Mouse (Mus musculus): ENCODE data around the gene Cldn7. TPM values are rescaled to one million over a fixed set of nuclear protein-coding genes. Genes with fewer than 3 reads are reported as not detected.

The Cldn7 gene
- polyA plus RNA-seq, 1 experiment from 2014 or later: 17.1 TPM

- Histone ChIP-seq H3K9me3 (replicated peaks; ENCODE audit: control insufficient read depth, low read length) (no peaks in the 10 kb centered on the region), H3K9ac (replicated peaks; ENCODE audit: low read length) (peak overlapping the region; percentile 61), H3K27me3 (ENCODE audit: control insufficient read depth, insufficient read depth, low read length) (peaks cover 43% of the 10 kb centered on the region), H3K4me1 (ENCODE audit: control insufficient read depth, insufficient read depth, low read length) (peaks cover 3% of the 10 kb centered on the region; the same call in 1 of the 2 replicates), H3K4me3 (ENCODE audit: low read depth, low read length) (peak overlapping the region; percentile 34), H3K36me3 (replicated peaks; ENCODE audit: control insufficient read depth, insufficient read depth, low read depth, low read length) (no peaks in the 10 kb centered on the region; the same call in none of the 2 replicates), H3K4me2 (ENCODE audit: low read depth, low read length) (peak overlapping the region; percentile 53), H3K27ac (replicated peaks; ENCODE audit: low read depth, low read length) (0 out of 2 replicates have a peak overlapping the region, but pooled peaks have one; percentile 3)
- ATAC-seq (replicated peaks; ENCODE audit: insufficient number of reproducible peaks, low FRiP score, low TSS enrichment, low read depth) (no peak), DNase-seq (ENCODE audit: low spot score) (no peak)
- 41% methylated on average over 17 of the region's 17 CpGs for WGBS
These were observed 2.4 kb downstream of the Cldn7 start for GRCm38 (mm10) chr11:69966860-69967517.

- peaks cover 35% of the 10 kb centered on the region for H3K27me3 ChIP-seq (ENCODE audit: control insufficient read depth, insufficient read depth, low read length)
- 81% methylated on average over 4 of the region's 4 CpGs for WGBS
- DNase-seq (ENCODE audit: low spot score): no peak
These were observed 4.2 kb downstream of the Cldn7 start for GRCm38 (mm10) chr11:69968793-69969192.

DNA sequence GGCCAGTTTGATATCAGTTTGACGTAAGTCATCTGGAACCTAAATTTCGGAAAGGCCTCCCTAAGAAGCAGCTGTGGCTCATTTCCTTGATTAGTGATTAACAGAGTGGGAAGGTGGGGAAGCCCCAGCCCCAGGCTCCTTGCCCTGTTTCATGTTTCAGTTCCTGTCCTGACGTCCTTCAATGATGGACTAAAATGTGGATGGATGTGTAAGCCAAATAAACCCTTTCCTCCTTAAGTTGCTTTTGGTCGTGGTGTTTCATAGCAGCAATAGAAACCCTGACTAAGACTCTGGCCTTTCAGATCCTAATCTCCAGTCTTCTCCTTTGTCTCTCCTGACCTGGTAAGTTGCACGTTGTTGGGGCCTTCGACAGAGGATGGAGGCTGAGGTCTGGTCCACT is 5.6 kb downstream of the Cldn7 start:
- Histone ChIP-seq H3K36me3 (replicated peaks; ENCODE audit: control insufficient read depth, insufficient read depth, low read depth, low read length) (peaks cover 3% of the 10 kb centered on the region), H3K9me3 (replicated peaks; ENCODE audit: control insufficient read depth, low read length) (no peaks in the 10 kb centered on the region), H3K9ac (replicated peaks; ENCODE audit: low read length) (no peak overlapping the region), H3K27me3 (ENCODE audit: control insufficient read depth, insufficient read depth, low read length) (peaks cover 21% of the 10 kb centered on the region), H3K4me3 (ENCODE audit: low read depth, low read length) (no peak overlapping the region), H3K4me1 (ENCODE audit: control insufficient read depth, insufficient read depth, low read length) (peaks cover 3% of the 10 kb centered on the region; the same call in 1 of the 2 replicates), H3K4me2 (ENCODE audit: low read depth, low read length) (no peak overlapping the region), H3K27ac (replicated peaks; ENCODE audit: low read depth, low read length) (no peak overlapping the region)
- DNase-seq (ENCODE audit: low spot score) (no peak), ATAC-seq (replicated peaks; ENCODE audit: insufficient number of reproducible peaks, low FRiP score, low TSS enrichment, low read depth) (no peak)
- 81% methylated on average over 6 of the region's 6 CpGs for WGBS

More at GRCm38 (mm10) chr11:69968793-69969192, 4.2 kb downstream of the Cldn7 start:
- Histone ChIP-seq H3K9me3 (replicated peaks; ENCODE audit: control insufficient read depth, low read length) (no peaks in the 10 kb centered on the region), H3K27ac (replicated peaks; ENCODE audit: low read depth, low read length) (no peak overlapping the region), H3K4me2 (ENCODE audit: low read depth, low read length) (no peak overlapping the region), H3K4me1 (ENCODE audit: control insufficient read depth, insufficient read depth, low read length) (peaks cover 3% of the 10 kb centered on the region; the same call in 1 of the 2 replicates), H3K9ac (replicated peaks; ENCODE audit: low read length) (no peak overlapping the region), H3K4me3 (ENCODE audit: low read depth, low read length) (no peak overlapping the region), H3K36me3 (replicated peaks; ENCODE audit: control insufficient read depth, insufficient read depth, low read depth, low read length) (no peaks in the 10 kb centered on the region; the same call in none of the 2 replicates)
- ATAC-seq (replicated peaks; ENCODE audit: insufficient number of reproducible peaks, low FRiP score, low TSS enrichment, low read depth): no peak

DNA sequence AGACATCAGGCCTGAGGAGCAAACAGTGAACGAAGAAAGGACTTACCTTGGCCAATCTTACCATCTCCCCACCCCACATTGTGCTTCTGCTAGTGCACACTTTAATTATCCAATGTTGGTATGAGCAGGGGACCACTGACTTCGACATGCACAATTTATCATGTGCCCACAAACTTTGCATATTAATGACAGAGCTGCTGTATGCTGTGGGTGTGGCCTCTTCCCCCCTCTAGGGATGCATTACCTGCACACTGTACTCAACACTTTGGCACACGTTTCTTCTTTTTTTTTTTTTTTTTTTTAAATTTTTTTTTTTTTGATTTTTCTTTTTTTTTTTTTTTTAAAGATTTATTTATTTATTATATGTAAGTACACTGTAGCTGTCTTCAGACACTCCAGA is 6.2 kb downstream of the Cldn7 start:
- H3K27me3 ChIP-seq (ENCODE audit: control insufficient read depth, insufficient read depth, low read length): peaks cover 16% of the 10 kb centered on the region
- H3K4me2 ChIP-seq (ENCODE audit: low read depth, low read length): no peak overlapping the region
- H3K9ac ChIP-seq (replicated peaks; ENCODE audit: low read length): no peak overlapping the region
- DNase-seq (ENCODE audit: low spot score): no peak
- ATAC-seq (replicated peaks; ENCODE audit: insufficient number of reproducible peaks, low FRiP score, low TSS enrichment, low read depth): no peak
- H3K9me3 ChIP-seq (replicated peaks; ENCODE audit: control insufficient read depth, low read length): no peaks in the 10 kb centered on the region
- peaks cover 3% of the 10 kb centered on the region; the same call in 1 of the 2 replicates for H3K4me1 ChIP-seq (ENCODE audit: control insufficient read depth, insufficient read depth, low read length)
- H3K36me3 ChIP-seq (replicated peaks; ENCODE audit: control insufficient read depth, insufficient read depth, low read depth, low read length): peaks cover 3% of the 10 kb centered on the region
- H3K27ac ChIP-seq (replicated peaks; ENCODE audit: low read depth, low read length): no peak overlapping the region
- 81% methylated on average over 3 of the region's 3 CpGs for WGBS
- H3K4me3 ChIP-seq (ENCODE audit: low read depth, low read length): no peak overlapping the region

DNA sequence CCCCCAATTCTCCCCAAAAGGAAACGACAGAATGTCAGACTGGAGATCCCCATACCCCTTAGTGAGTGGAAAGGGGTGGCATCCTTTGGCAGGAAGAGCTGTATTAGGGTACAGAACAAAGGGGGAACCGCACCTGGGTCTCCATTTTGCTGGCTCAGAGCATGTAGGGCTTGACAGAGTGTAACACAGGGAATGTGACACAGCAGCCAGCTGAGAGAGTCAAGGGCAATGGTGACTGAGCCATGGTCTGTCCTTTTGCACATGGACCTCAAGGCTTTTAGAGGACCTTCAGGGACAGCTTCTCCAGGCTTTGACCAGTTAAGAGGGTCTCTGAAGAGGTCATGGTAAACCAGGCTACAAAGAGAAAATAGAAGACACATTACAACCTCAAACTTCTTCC is 10.3 kb downstream of the Cldn7 start:
- Histone ChIP-seq H3K27me3 (ENCODE audit: control insufficient read depth, insufficient read depth, low read length) (no peaks in the 10 kb centered on the region), H3K4me3 (ENCODE audit: low read depth, low read length) (no peak overlapping the region), H3K4me1 (ENCODE audit: control insufficient read depth, insufficient read depth, low read length) (no peaks in the 10 kb centered on the region), H3K9me3 (replicated peaks; ENCODE audit: control insufficient read depth, low read length) (no peaks in the 10 kb centered on the region), H3K27ac (replicated peaks; ENCODE audit: low read depth, low read length) (no peak overlapping the region), H3K4me2 (ENCODE audit: low read depth, low read length) (no peak overlapping the region), H3K36me3 (replicated peaks; ENCODE audit: control insufficient read depth, insufficient read depth, low read depth, low read length) (peaks cover 3% of the 10 kb centered on the region), H3K9ac (replicated peaks; ENCODE audit: low read length) (no peak overlapping the region)
- WGBS: 89% methylated on average over 2 of the region's 2 CpGs
- ATAC-seq (replicated peaks; ENCODE audit: insufficient number of reproducible peaks, low FRiP score, low TSS enrichment, low read depth) (no peak), DNase-seq (ENCODE audit: low spot score) (no peak)

DNA sequence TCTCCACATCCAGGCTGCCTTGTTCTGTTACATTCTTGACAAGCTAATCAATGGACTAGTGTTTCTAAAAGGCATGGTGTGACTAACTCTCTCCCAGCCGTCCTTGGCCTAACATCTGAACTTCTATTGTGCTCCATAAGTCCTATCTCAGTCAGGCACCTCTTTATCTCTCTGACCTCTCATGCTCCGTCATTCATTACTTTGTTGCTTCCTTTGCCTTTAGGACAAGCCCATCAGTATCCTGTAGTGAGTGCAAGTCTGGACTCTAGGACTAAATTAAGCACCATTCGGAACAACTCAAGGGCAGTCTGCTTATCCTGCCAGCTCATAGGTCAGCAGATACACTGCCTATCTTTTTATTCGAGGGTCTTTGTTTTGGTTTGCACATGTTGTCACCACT is 11.7 kb downstream of the Cldn7 start:
- no peaks in the 10 kb centered on the region for H3K9me3 ChIP-seq (replicated peaks; ENCODE audit: control insufficient read depth, low read length)
- H3K9ac ChIP-seq (replicated peaks; ENCODE audit: low read length): no peak overlapping the region
- peaks cover 3% of the 10 kb centered on the region for H3K36me3 ChIP-seq (replicated peaks; ENCODE audit: control insufficient read depth, insufficient read depth, low read depth, low read length)
- H3K4me3 ChIP-seq (ENCODE audit: low read depth, low read length): no peak overlapping the region
- no peaks in the 10 kb centered on the region for H3K27me3 ChIP-seq (ENCODE audit: control insufficient read depth, insufficient read depth, low read length)
- H3K27ac ChIP-seq (replicated peaks; ENCODE audit: low read depth, low read length): no peak overlapping the region
- no peak overlapping the region for H3K4me2 ChIP-seq (ENCODE audit: low read depth, low read length)
- DNase-seq (ENCODE audit: low spot score) (no peak), ATAC-seq (replicated peaks; ENCODE audit: insufficient number of reproducible peaks, low FRiP score, low TSS enrichment, low read depth) (no peak)
- no peaks in the 10 kb centered on the region for H3K4me1 ChIP-seq (ENCODE audit: control insufficient read depth, insufficient read depth, low read length)
- WGBS: 82% methylated on average over 4 of the region's 4 CpGs

DNA sequence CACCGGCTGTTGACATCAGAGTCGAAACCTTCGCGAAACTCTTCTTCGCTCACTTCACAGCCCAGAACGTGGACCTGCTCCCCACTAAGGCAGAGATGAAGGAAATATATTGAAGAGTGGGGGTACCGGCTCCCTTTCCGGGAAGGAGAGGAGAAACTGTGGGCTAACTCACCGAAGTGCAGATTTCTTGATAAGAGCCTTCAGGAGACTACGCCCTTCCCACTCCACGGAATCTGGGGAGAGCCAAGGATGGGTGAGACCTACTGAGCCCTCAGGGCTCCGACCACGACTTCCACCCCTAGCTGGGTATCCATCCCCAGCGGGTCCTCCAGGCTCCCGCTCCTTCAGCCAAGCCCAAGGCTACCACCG is 15.2 kb downstream of the Cldn7 start:
- H3K9ac ChIP-seq (replicated peaks; ENCODE audit: low read length): peak overlapping the region; percentile 99
- DNase-seq (ENCODE audit: low spot score): no peak
- no peaks in the 10 kb centered on the region for H3K9me3 ChIP-seq (replicated peaks; ENCODE audit: control insufficient read depth, low read length)
- peak overlapping the region; percentile 68 for H3K4me2 ChIP-seq (ENCODE audit: low read depth, low read length)
- peaks cover 4% of the 10 kb centered on the region for H3K4me1 ChIP-seq (ENCODE audit: control insufficient read depth, insufficient read depth, low read length)
- peak overlapping the region; percentile 99 for H3K27ac ChIP-seq (replicated peaks; ENCODE audit: low read depth, low read length)
- H3K4me3 ChIP-seq (ENCODE audit: low read depth, low read length): peak overlapping the region; percentile 99
- H3K27me3 ChIP-seq (ENCODE audit: control insufficient read depth, insufficient read depth, low read length): no peaks in the 10 kb centered on the region
- peaks cover 2% of the 10 kb centered on the region for H3K36me3 ChIP-seq (replicated peaks; ENCODE audit: control insufficient read depth, insufficient read depth, low read depth, low read length)
- 3% methylated on average over 16 of the region's 16 CpGs for WGBS
- no peak; the same call in 1 of the 2 replicates for ATAC-seq (replicated peaks; ENCODE audit: insufficient number of reproducible peaks, low FRiP score, low TSS enrichment, low read depth)
